Mouse (Mus musculus) heart, embryonic 15.5 days (tissue): Measurements from ENCODE around the gene Adora2a. TPM values are rescaled to one million over a fixed set of nuclear protein-coding genes. Genes with fewer than 3 reads are reported as not detected.
"Not testable (repeated sequence)": the region's sequence is repeated elsewhere in the genome, so short reads cannot be mapped to it uniquely, and the experiment has no call there.

Source experiments
- ATAC-seq: fragments of 200-750 bp; cut with Nextera tagmentation; replicated peaks from 2 replicates; pipeline ENCODE4 v1.8.0; 2017; ENCODE audit warnings: low read depth, moderate TSS enrichment; ENCODE audit not compliant: insufficient number of reproducible peaks, insufficient read depth, low FRiP score
- H3K27ac ChIP-seq: fragments of 300-500 bp; sonication (generic); 2 replicates; pipeline ENCODE4 v1.5.1; 2015; ENCODE audit warnings: mild to moderate bottlenecking, inconsistent platforms
- H3K27me3 ChIP-seq: fragments of 300-500 bp; sonication (generic); 2 replicates; pipeline ENCODE4 v1.6.1; 2015; ENCODE audit warnings: inconsistent platforms
- H3K36me3 ChIP-seq: fragments of 300-500 bp; sonication (generic); 2 replicates; pipeline ENCODE4 v1.6.1; 2015; ENCODE audit warnings: mild to moderate bottlenecking, inconsistent platforms
- H3K4me1 ChIP-seq: fragments of 300-500 bp; sonication (generic); replicated peaks from 2 replicates; pipeline ENCODE4 v1.6.1; 2015; ENCODE audit warnings: inconsistent platforms
- H3K4me2 ChIP-seq: fragments of 300-500 bp; sonication (generic); 2 replicates; pipeline ENCODE4 v1.6.1; 2015; ENCODE audit warnings: inconsistent platforms, mild to moderate bottlenecking, moderate library complexity
- H3K4me3 ChIP-seq: fragments of 300-500 bp; sonication (generic); 2 replicates; pipeline ENCODE4 v1.5.1; 2015; ENCODE audit warnings: mild to moderate bottlenecking, inconsistent platforms
- H3K9ac ChIP-seq: fragments of 300-500 bp; sonication (generic); 2 replicates; pipeline ENCODE4 v1.6.1; 2015; ENCODE audit warnings: mild to moderate bottlenecking, inconsistent platforms
- H3K9me3 ChIP-seq: fragments of 300-500 bp; sonication (generic); replicated peaks from 2 replicates; pipeline ENCODE4 v1.6.1; 2016; ENCODE audit warnings: inconsistent platforms
- WGBS: fragments of 180-500 bp; shearing (Covaris S2); methylation state at CpG from one replicate; pipeline ENCODE4 v1.1.7; 2015; ENCODE audit warnings: mixed read lengths; 5-methylcytosine and 5-hydroxymethylcytosine counted together
- polyA plus RNA-seq: library from polyadenylated mRNA; unstranded; fragments of >200 nt; fragmentation: Nextera tagmentation; extraction: Ambion mirVana; gene quantifications from 2 replicates; pipeline ENCODE4 v1.2.1, GENCODE M21; 2015

Gene Adora2a
- 5.7 and 6.3 TPM in 2 replicates for polyA plus RNA-seq

DNA sequence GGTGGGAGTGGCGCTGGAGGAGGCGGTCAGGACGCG is at the start of gene Adora2a:
TSS of gene Adora2a (plus strand) at position 6 of the 36 bp plus-strand sequence.
- H3K9me3 ChIP-seq: no peaks in the 10 kb centered on the region
- H3K4me3 ChIP-seq: peak within 1 kb of the TSS; percentile 64

GRCm38 (mm10) chr10:75273020-75273419 is 43.7 kb upstream of the Adora2a start:
- WGBS: 41% methylated on average over 4 of the region's 4 CpGs
- no peak; the same call in 1 of the 2 replicates for ATAC-seq
- Histone ChIP-seq H3K4me1 (peaks cover 12% of the 10 kb centered on the region), H3K4me2 (no peak overlapping the region), H3K4me3 (no peak overlapping the region), H3K27ac (peak overlapping the region; percentile 35; the same call in 1 of the 2 replicates), H3K9me3 (no peaks in the 10 kb centered on the region), H3K27me3 (no peaks in the 10 kb centered on the region), H3K36me3 (peaks cover 46% of the 10 kb centered on the region), H3K9ac (no peak overlapping the region)

More for the DNA sequence above, at the start of gene Adora2a:
- H3K36me3 ChIP-seq: peaks cover 5% of the 10 kb centered on the region; the same call in 1 of the 2 replicates
- WGBS: 0% methylated on average over 3 of the region's 4 CpGs
- H3K4me1 ChIP-seq: peaks cover 39% of the 10 kb centered on the region
- peak within 1 kb of the TSS; percentile 89 for H3K4me2 ChIP-seq
- peak within 1 kb of the TSS; percentile 71 for H3K9ac ChIP-seq
- 0 out of 2 replicates have a peak, but pooled peaks cover 8% of the 10 kb centered on the region for H3K27me3 ChIP-seq
- peak within 1 kb of the TSS; percentile 70 for H3K27ac ChIP-seq
- ATAC-seq: no peak

- Histone ChIP-seq H3K4me2 (no peak overlapping the region), H3K4me3 (no peak overlapping the region), H3K4me1 (peaks cover 12% of the 10 kb centered on the region), H3K9ac (no peak overlapping the region), H3K27ac (no peak overlapping the region), H3K36me3 (peaks cover 47% of the 10 kb centered on the region), H3K9me3 (no peaks in the 10 kb centered on the region), H3K27me3 (no peaks in the 10 kb centered on the region)
- WGBS: 82% methylated on average over 12 of the region's 12 CpGs
- no peak for ATAC-seq
Measured at GRCm38 (mm10) chr10:75276427-75277013, 40.2 kb upstream of the Adora2a start.

GRCm38 (mm10) chr10:75277501-75277900 is 39.2 kb upstream of the Adora2a start:
- Histone ChIP-seq H3K27ac (no peak overlapping the region), H3K27me3 (no peaks in the 10 kb centered on the region), H3K9me3 (no peaks in the 10 kb centered on the region), H3K4me3 (no peak overlapping the region), H3K9ac (no peak overlapping the region), H3K4me1 (peaks cover 9% of the 10 kb centered on the region), H3K4me2 (no peak overlapping the region), H3K36me3 (peaks cover 47% of the 10 kb centered on the region)
- WGBS: 68% methylated on average over 1 of the region's 1 CpGs
- no peak for ATAC-seq

- H3K9me3 ChIP-seq: no peaks in the 10 kb centered on the region
- H3K27ac ChIP-seq: no peak overlapping the region
- H3K36me3 ChIP-seq: peaks cover 26% of the 10 kb centered on the region
- no peaks in the 10 kb centered on the region for H3K4me1 ChIP-seq
- no peaks in the 10 kb centered on the region for H3K27me3 ChIP-seq
- no peak overlapping the region for H3K4me3 ChIP-seq
- ATAC-seq: no peak
- no peak overlapping the region for H3K4me2 ChIP-seq
- 85% methylated on average over 5 of the region's 5 CpGs for WGBS
- no peak overlapping the region for H3K9ac ChIP-seq
Measured at GRCm38 (mm10) chr10:75282648-75283047, 34.0 kb upstream of the Adora2a start.

- Histone ChIP-seq H3K27me3 (no peaks in the 10 kb centered on the region), H3K4me3 (no peak overlapping the region), H3K27ac (no peak overlapping the region), H3K9ac (no peak overlapping the region), H3K4me1 (no peaks in the 10 kb centered on the region), H3K36me3 (peaks cover 25% of the 10 kb centered on the region), H3K4me2 (no peak overlapping the region), H3K9me3 (no peaks in the 10 kb centered on the region)
- WGBS: 96% methylated on average over 3 of the region's 3 CpGs
- ATAC-seq: no peak
Measured at GRCm38 (mm10) chr10:75283821-75284220, 32.9 kb upstream of the Adora2a start.

- Histone ChIP-seq H3K9ac (no peak overlapping the region), H3K36me3 (peaks cover 8% of the 10 kb centered on the region; the same call in 1 of the 2 replicates), H3K4me1 (peaks cover 3% of the 10 kb centered on the region; the same call in 1 of the 2 replicates), H3K27me3 (no peaks in the 10 kb centered on the region), H3K4me2 (no peak overlapping the region), H3K27ac (no peak overlapping the region), H3K9me3 (no peaks in the 10 kb centered on the region), H3K4me3 (no peak overlapping the region)
- no peak for ATAC-seq
- WGBS: 69% methylated on average over 7 of the region's 7 CpGs
Measured at GRCm38 (mm10) chr10:75288579-75288978, 28.1 kb upstream of the Adora2a start.

DNA sequence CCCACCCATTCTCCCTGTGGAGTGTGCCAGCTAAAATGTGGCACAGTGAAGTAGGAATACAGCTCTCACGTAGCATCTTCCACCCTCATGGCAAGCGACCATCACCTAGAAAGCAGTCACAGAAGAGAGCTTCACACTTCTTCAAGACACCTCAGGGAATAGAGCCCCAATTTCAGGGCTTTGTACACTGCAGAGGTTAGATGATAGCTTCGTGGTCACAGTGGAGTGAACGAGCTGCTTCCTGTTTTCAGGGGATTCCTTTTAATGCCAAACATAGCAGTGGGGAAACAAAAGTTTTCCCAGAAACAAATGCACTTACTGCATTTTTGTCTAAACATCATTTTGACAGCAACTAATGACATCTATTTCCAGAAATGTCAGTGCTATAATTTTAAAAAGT is 27.3 kb upstream of the Adora2a start:
- H3K4me1 ChIP-seq: peaks cover 7% of the 10 kb centered on the region
- no peak overlapping the region for H3K4me2 ChIP-seq
- no peak for ATAC-seq
- H3K27me3 ChIP-seq: no peaks in the 10 kb centered on the region
- 60% methylated on average over 4 of the region's 4 CpGs for WGBS
- H3K4me3 ChIP-seq: no peak overlapping the region
- no peak overlapping the region for H3K27ac ChIP-seq
- H3K9me3 ChIP-seq: no peaks in the 10 kb centered on the region
- H3K36me3 ChIP-seq: peaks cover 4% of the 10 kb centered on the region; the same call in 1 of the 2 replicates
- H3K9ac ChIP-seq: no peak overlapping the region

DNA sequence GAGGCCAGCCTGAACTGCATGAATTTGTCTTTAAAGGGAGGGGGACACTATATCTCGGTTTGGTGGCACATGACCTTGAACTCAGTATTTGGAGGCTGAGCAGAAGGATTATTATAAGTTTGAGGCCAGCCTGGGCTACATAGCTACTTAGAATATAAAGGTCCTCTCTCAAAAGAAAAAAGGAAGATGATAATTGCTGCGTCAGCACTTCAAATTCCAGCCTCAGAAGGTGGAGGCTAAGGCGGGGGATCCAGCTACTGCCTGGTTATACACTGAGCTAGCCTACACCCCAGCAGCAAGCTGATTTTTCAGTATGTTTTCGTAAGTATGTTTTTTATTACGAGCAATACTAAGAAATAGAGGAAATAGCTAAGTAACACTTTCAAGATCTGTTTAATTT is 26.0 kb upstream of the Adora2a start:
- ATAC-seq: no peak
- Histone ChIP-seq H3K9me3 (no peaks in the 10 kb centered on the region), H3K4me1 (peaks cover 12% of the 10 kb centered on the region), H3K36me3 (peaks cover 4% of the 10 kb centered on the region; the same call in 1 of the 2 replicates), H3K9ac (no peak overlapping the region), H3K4me3 (no peak overlapping the region), H3K27ac (no peak overlapping the region), H3K4me2 (no peak overlapping the region), H3K27me3 (no peaks in the 10 kb centered on the region)
- WGBS: 88% methylated on average over 5 of the region's 5 CpGs

GRCm38 (mm10) chr10:75291338-75291737 is 25.3 kb upstream of the Adora2a start:
- 83% methylated on average over 1 of the region's 1 CpGs for WGBS
- H3K27me3 ChIP-seq: no peaks in the 10 kb centered on the region
- peaks cover 12% of the 10 kb centered on the region for H3K4me1 ChIP-seq
- no peak overlapping the region for H3K4me2 ChIP-seq
- peaks cover 8% of the 10 kb centered on the region; the same call in 1 of the 2 replicates for H3K36me3 ChIP-seq
- H3K4me3 ChIP-seq: no peak overlapping the region
- H3K9me3 ChIP-seq: no peaks in the 10 kb centered on the region
- no peak overlapping the region for H3K9ac ChIP-seq
- no peak; the same call in 1 of the 2 replicates for ATAC-seq
- H3K27ac ChIP-seq: no peak overlapping the region

DNA sequence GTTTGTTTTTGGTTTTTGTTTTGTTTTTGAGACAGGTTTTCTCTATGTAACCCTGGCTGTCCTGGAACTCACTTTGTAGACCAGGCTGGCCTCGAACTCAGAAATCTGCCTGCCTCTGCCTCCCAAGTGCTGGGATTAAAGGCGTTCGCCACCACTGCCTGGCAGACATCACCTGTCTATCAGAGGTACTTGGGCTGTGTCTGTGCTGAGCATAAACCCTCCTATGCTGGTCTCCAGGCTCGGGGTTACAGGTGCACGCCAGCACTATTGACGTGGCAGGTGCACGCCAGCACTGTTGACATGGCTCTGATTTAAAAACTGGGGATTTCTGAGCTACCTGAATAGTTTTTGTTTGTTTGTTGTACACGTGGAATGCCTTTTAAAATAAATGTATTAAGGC is 24.5 kb upstream of the Adora2a start:
- peaks cover 12% of the 10 kb centered on the region for H3K4me1 ChIP-seq
- not testable (repeated sequence) for H3K36me3 ChIP-seq, H3K4me3 ChIP-seq, H3K9me3 ChIP-seq, H3K27me3 ChIP-seq, H3K4me2 ChIP-seq, H3K27ac ChIP-seq, ATAC-seq, H3K9ac ChIP-seq
- 93% methylated on average over 8 of the region's 8 CpGs for WGBS

DNA sequence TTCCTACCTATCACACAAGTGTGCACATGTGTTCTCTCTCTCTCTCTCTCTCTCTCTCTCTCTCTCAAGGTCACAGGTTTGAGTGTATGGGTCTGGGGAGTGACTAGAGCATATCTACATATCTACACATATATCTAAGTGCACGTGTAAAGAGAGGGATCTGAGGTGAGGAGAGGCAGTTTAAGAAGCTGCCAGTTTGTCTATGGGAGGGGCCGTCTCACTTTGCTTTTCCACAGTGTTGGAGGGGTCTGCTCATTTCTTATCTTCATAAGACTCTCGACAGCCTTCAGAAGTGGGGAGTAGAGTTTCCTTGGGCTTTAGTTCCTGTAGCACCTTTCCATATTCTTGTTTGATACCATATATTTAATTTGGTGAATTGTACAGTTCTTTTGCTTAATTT is 23.4 kb upstream of the Adora2a start:
- peaks cover 10% of the 10 kb centered on the region; the same call in 1 of the 2 replicates for H3K36me3 ChIP-seq
- H3K4me2 ChIP-seq: no peak overlapping the region
- no peaks in the 10 kb centered on the region for H3K9me3 ChIP-seq
- H3K27ac ChIP-seq: no peak overlapping the region
- H3K9ac ChIP-seq: no peak overlapping the region
- H3K27me3 ChIP-seq: no peaks in the 10 kb centered on the region
- no peak for ATAC-seq
- peaks cover 12% of the 10 kb centered on the region for H3K4me1 ChIP-seq
- 25% methylated on average over 3 of the region's 3 CpGs for WGBS
- H3K4me3 ChIP-seq: no peak overlapping the region
